Mouse (Mus musculus): ENCODE measurements around the gene Olfr748.
"Not testable (repeated sequence)": the region's sequence is repeated elsewhere in the genome, so short reads cannot be mapped to it uniquely, and the experiment has no call there.

The Olfr748 gene

GRCm38 (mm10) chr14:50707073-50707472 is at the start of gene Olfr748:
TSS of gene Olfr748 (plus strand) at chr14:50707373.
- DNase-seq: no peak

- no peak for DNase-seq
Observed at GRCm38 (mm10) chr14:50693106-50693505, 14.1 kb upstream of the Olfr748 start, which contains the start of gene Olfr747. TSS of gene Olfr747 (minus strand) at chr14:50693206.

GRCm38 (mm10) chr14:50719875-50720274 is 12.7 kb downstream of the Olfr748 start:
- not testable (repeated sequence) for DNase-seq

- DNase-seq: not testable (repeated sequence)
Observed at GRCm38 (mm10) chr14:50722371-50722770, 15.2 kb downstream of the Olfr748 start.

GRCm38 (mm10) chr14:50740334-50740733 is 33.2 kb downstream of the Olfr748 start:
- no peak for DNase-seq

- DNase-seq: no peak
Observed at GRCm38 (mm10) chr14:50741584-50741983, 34.4 kb downstream of the Olfr748 start.

- no peak for DNase-seq
Observed at GRCm38 (mm10) chr14:50744994-50745393, 37.8 kb downstream of the Olfr748 start, which contains the start of gene Olfr749. TSS of gene Olfr749 (minus strand) at chr14:50745094.

- DNase-seq: no peak
Observed at GRCm38 (mm10) chr14:50758416-50759085, 51.4 kb downstream of the Olfr748 start.

Data from cerebellum, adult 11-12 months (tissue).